Mouse (Mus musculus): ENCODE results near the gene Tspan3. TPM values are rescaled to one million over a fixed set of nuclear protein-coding genes. Genes with fewer than 3 reads are reported as not detected.

The Tspan3 gene
- polyA plus RNA-seq, 1 experiment from 2014 or later, result 533 TPM

GRCm38 (mm10) chr9:56144366-56145003, 20.8 kb downstream of the Tspan3 start:
- ATAC-seq (ENCODE audit: low FRiP score, low TSS enrichment), result no peak
- Histone ChIP-seq H3K27ac (ENCODE audit: low read depth, low read length) (no peak overlapping the region), H3K4me2 (replicated peaks; ENCODE audit: low read depth, low read length) (no peak overlapping the region), H3K9me3 (ENCODE audit: control insufficient read depth, low read length) (no peaks in the 10 kb centered on the region), H3K4me1 (ENCODE audit: control insufficient read depth, insufficient read depth, low read length) (no peaks in the 10 kb centered on the region), H3K36me3 (ENCODE audit: control insufficient read depth, insufficient read depth, low read length) (peaks cover 58% of the 10 kb centered on the region), H3K27me3 (ENCODE audit: control insufficient read depth, insufficient read depth, low read length) (no peaks in the 10 kb centered on the region), H3K9ac (ENCODE audit: low read depth, low read length) (no peak overlapping the region), H3K4me3 (ENCODE audit: low read length) (no peak overlapping the region)
- WGBS, result 94% methylated on average over 7 of the region's 7 CpGs

GRCm38 (mm10) chr9:56141776-56142175, 23.5 kb downstream of the Tspan3 start:
- WGBS, result 72% methylated on average over 9 of the region's 9 CpGs
- H3K27me3 ChIP-seq (ENCODE audit: control insufficient read depth, insufficient read depth, low read length), result no peaks in the 10 kb centered on the region
- no peak overlapping the region for H3K4me2 ChIP-seq (replicated peaks; ENCODE audit: low read depth, low read length)
- no peak overlapping the region for H3K4me3 ChIP-seq (ENCODE audit: low read length)
- no peak overlapping the region for H3K9ac ChIP-seq (ENCODE audit: low read depth, low read length)
- no peaks in the 10 kb centered on the region for H3K4me1 ChIP-seq (ENCODE audit: control insufficient read depth, insufficient read depth, low read length)
- no peaks in the 10 kb centered on the region for H3K9me3 ChIP-seq (ENCODE audit: control insufficient read depth, low read length)
- no peak overlapping the region for H3K27ac ChIP-seq (ENCODE audit: low read depth, low read length)
- peak; percentile 69; the same call in 1 of the 2 replicates for ATAC-seq (ENCODE audit: low FRiP score, low TSS enrichment)
- H3K36me3 ChIP-seq (ENCODE audit: control insufficient read depth, insufficient read depth, low read length), result peaks cover 61% of the 10 kb centered on the region

- no peak overlapping the region for H3K9ac ChIP-seq (ENCODE audit: low read depth, low read length)
- peaks cover 68% of the 10 kb centered on the region for H3K36me3 ChIP-seq (ENCODE audit: control insufficient read depth, insufficient read depth, low read length)
- no peaks in the 10 kb centered on the region for H3K27me3 ChIP-seq (ENCODE audit: control insufficient read depth, insufficient read depth, low read length)
- H3K4me1 ChIP-seq (ENCODE audit: control insufficient read depth, insufficient read depth, low read length), result no peaks in the 10 kb centered on the region
- no peaks in the 10 kb centered on the region for H3K9me3 ChIP-seq (ENCODE audit: control insufficient read depth, low read length)
- no peak overlapping the region for H3K4me2 ChIP-seq (replicated peaks; ENCODE audit: low read depth, low read length)
- H3K4me3 ChIP-seq (ENCODE audit: low read length), result no peak overlapping the region
- no peak overlapping the region for H3K27ac ChIP-seq (ENCODE audit: low read depth, low read length)
- no peak for ATAC-seq (ENCODE audit: low FRiP score, low TSS enrichment)
- 93% methylated on average over 4 of the region's 4 CpGs for WGBS
Measured at GRCm38 (mm10) chr9:56135590-56136197, 29.6 kb downstream of the Tspan3 start.

- Histone ChIP-seq H3K9me3 (ENCODE audit: control insufficient read depth, low read length) (no peaks in the 10 kb centered on the region), H3K4me3 (ENCODE audit: low read length) (no peak overlapping the region), H3K27ac (ENCODE audit: low read depth, low read length) (no peak overlapping the region), H3K4me2 (replicated peaks; ENCODE audit: low read depth, low read length) (no peak overlapping the region), H3K36me3 (ENCODE audit: control insufficient read depth, insufficient read depth, low read length) (peaks cover 72% of the 10 kb centered on the region), H3K27me3 (ENCODE audit: control insufficient read depth, insufficient read depth, low read length) (no peaks in the 10 kb centered on the region), H3K9ac (ENCODE audit: low read depth, low read length) (no peak overlapping the region), H3K4me1 (ENCODE audit: control insufficient read depth, insufficient read depth, low read length) (no peaks in the 10 kb centered on the region)
- 92% methylated on average over 4 of the region's 4 CpGs for WGBS
- no peak for ATAC-seq (ENCODE audit: low FRiP score, low TSS enrichment)
Measured at GRCm38 (mm10) chr9:56134614-56135013, 30.7 kb downstream of the Tspan3 start.

- peaks cover 74% of the 10 kb centered on the region for H3K36me3 ChIP-seq (ENCODE audit: control insufficient read depth, insufficient read depth, low read length)
Measured at GRCm38 (mm10) chr9:56133970-56134369, 31.3 kb downstream of the Tspan3 start.

GRCm38 (mm10) chr9:56131813-56132525, 33.3 kb downstream of the Tspan3 start:
- Histone ChIP-seq H3K9ac (ENCODE audit: low read depth, low read length) (no peak overlapping the region), H3K9me3 (ENCODE audit: control insufficient read depth, low read length) (no peaks in the 10 kb centered on the region), H3K4me1 (ENCODE audit: control insufficient read depth, insufficient read depth, low read length) (no peaks in the 10 kb centered on the region), H3K27me3 (ENCODE audit: control insufficient read depth, insufficient read depth, low read length) (no peaks in the 10 kb centered on the region), H3K4me3 (ENCODE audit: low read length) (no peak overlapping the region), H3K27ac (ENCODE audit: low read depth, low read length) (no peak overlapping the region), H3K4me2 (replicated peaks; ENCODE audit: low read depth, low read length) (no peak overlapping the region), H3K36me3 (ENCODE audit: control insufficient read depth, insufficient read depth, low read length) (peaks cover 84% of the 10 kb centered on the region)
- peak; percentile 48; the same call in 1 of the 2 replicates for ATAC-seq (ENCODE audit: low FRiP score, low TSS enrichment)
- WGBS, result 34% methylated on average over 10 of the region's 10 CpGs

More at GRCm38 (mm10) chr9:56133970-56134369, 31.3 kb downstream of the Tspan3 start:
- Histone ChIP-seq H3K27ac (ENCODE audit: low read depth, low read length) (no peak overlapping the region), H3K27me3 (ENCODE audit: control insufficient read depth, insufficient read depth, low read length) (no peaks in the 10 kb centered on the region), H3K4me3 (ENCODE audit: low read length) (no peak overlapping the region), H3K4me2 (replicated peaks; ENCODE audit: low read depth, low read length) (no peak overlapping the region), H3K9ac (ENCODE audit: low read depth, low read length) (no peak overlapping the region), H3K4me1 (ENCODE audit: control insufficient read depth, insufficient read depth, low read length) (no peaks in the 10 kb centered on the region), H3K9me3 (ENCODE audit: control insufficient read depth, low read length) (no peaks in the 10 kb centered on the region)
- WGBS, result 87% methylated on average over 5 of the region's 5 CpGs
- ATAC-seq (ENCODE audit: low FRiP score, low TSS enrichment), result no peak

GRCm38 (mm10) chr9:56130536-56130935, 34.7 kb downstream of the Tspan3 start:
- peaks cover 70% of the 10 kb centered on the region for H3K36me3 ChIP-seq (ENCODE audit: control insufficient read depth, insufficient read depth, low read length)
- no peak overlapping the region for H3K9ac ChIP-seq (ENCODE audit: low read depth, low read length)
- no peaks in the 10 kb centered on the region for H3K4me1 ChIP-seq (ENCODE audit: control insufficient read depth, insufficient read depth, low read length)
- no peak overlapping the region for H3K4me3 ChIP-seq (ENCODE audit: low read length)
- no peak overlapping the region for H3K27ac ChIP-seq (ENCODE audit: low read depth, low read length)
- H3K9me3 ChIP-seq (ENCODE audit: control insufficient read depth, low read length), result no peaks in the 10 kb centered on the region
- no peak overlapping the region for H3K4me2 ChIP-seq (replicated peaks; ENCODE audit: low read depth, low read length)
- 35% methylated on average over 4 of the region's 4 CpGs for WGBS
- ATAC-seq (ENCODE audit: low FRiP score, low TSS enrichment), result no peak
- H3K27me3 ChIP-seq (ENCODE audit: control insufficient read depth, insufficient read depth, low read length), result no peaks in the 10 kb centered on the region

GRCm38 (mm10) chr9:56129951-56130350, 35.3 kb downstream of the Tspan3 start:
- no peak overlapping the region for H3K27ac ChIP-seq (ENCODE audit: low read depth, low read length)
- peaks cover 66% of the 10 kb centered on the region for H3K36me3 ChIP-seq (ENCODE audit: control insufficient read depth, insufficient read depth, low read length)
- H3K9me3 ChIP-seq (ENCODE audit: control insufficient read depth, low read length), result no peaks in the 10 kb centered on the region
- ATAC-seq (ENCODE audit: low FRiP score, low TSS enrichment), result no peak
- H3K4me1 ChIP-seq (ENCODE audit: control insufficient read depth, insufficient read depth, low read length), result no peaks in the 10 kb centered on the region
- H3K4me3 ChIP-seq (ENCODE audit: low read length), result no peak overlapping the region
- WGBS, result 96% methylated on average over 3 of the region's 3 CpGs
- H3K9ac ChIP-seq (ENCODE audit: low read depth, low read length), result no peak overlapping the region
- H3K27me3 ChIP-seq (ENCODE audit: control insufficient read depth, insufficient read depth, low read length), result no peaks in the 10 kb centered on the region
- H3K4me2 ChIP-seq (replicated peaks; ENCODE audit: low read depth, low read length), result no peak overlapping the region

- 76% methylated on average over 9 of the region's 9 CpGs for WGBS
- Histone ChIP-seq H3K36me3 (ENCODE audit: control insufficient read depth, insufficient read depth, low read length) (peaks cover 50% of the 10 kb centered on the region), H3K27me3 (ENCODE audit: control insufficient read depth, insufficient read depth, low read length) (no peaks in the 10 kb centered on the region), H3K4me1 (ENCODE audit: control insufficient read depth, insufficient read depth, low read length) (no peaks in the 10 kb centered on the region), H3K4me3 (ENCODE audit: low read length) (no peak overlapping the region), H3K9ac (ENCODE audit: low read depth, low read length) (0 out of 2 replicates have a peak overlapping the region, but pooled peaks have one; percentile 12), H3K9me3 (ENCODE audit: control insufficient read depth, low read length) (no peaks in the 10 kb centered on the region), H3K27ac (ENCODE audit: low read depth, low read length) (no peak overlapping the region), H3K4me2 (replicated peaks; ENCODE audit: low read depth, low read length) (no peak overlapping the region)
- ATAC-seq (ENCODE audit: low FRiP score, low TSS enrichment), result no peak
Measured at GRCm38 (mm10) chr9:56128331-56128730, 36.9 kb downstream of the Tspan3 start.

Measured in kidney, embryonic 14.5 days (tissue).